Mouse (Mus musculus) thymus, postnatal 36 days (tissue): ENCODE measurements around the gene Zfp507.

Experiments
- DNase-seq, 2 experiments: peaks; one replicate each; pipeline ENCODE4 v3.0.0; 2022; ENCODE audit warnings: mixed read lengths in 2 of 2

Zfp507 gene

GRCm38 (mm10) chr7:35732585-35733059, 70.2 kb downstream of the Zfp507 start:
- DNase-seq = no peak

- DNase-seq = peak; percentile 37 to 54
Measured at GRCm38 (mm10) chr7:35729621-35730031, 73.2 kb downstream of the Zfp507 start.

- no peak for DNase-seq
Measured at GRCm38 (mm10) chr7:35728376-35728775, 74.4 kb downstream of the Zfp507 start.

- DNase-seq = no peak
Measured at GRCm38 (mm10) chr7:35723035-35723434, 79.8 kb downstream of the Zfp507 start.
